Mouse (Mus musculus) small intestine, adult 2 months (tissue): ENCODE data around the gene Man1c1. TPM values are rescaled to one million over a fixed set of nuclear protein-coding genes. Genes with fewer than 3 reads are reported as not detected.

Source experiments
- H3K27ac ChIP-seq: fragments of 200-500 bp; 2 replicates; pipeline ENCODE4 v1.5.1; 2012; ENCODE audit warnings: low read depth, low read length, control low read depth, inconsistent platforms; ENCODE audit not compliant: insufficient read depth
- H3K27me3 ChIP-seq: fragments of 200-500 bp; 2 replicates; pipeline ENCODE4 v1.6.1; 2012; ENCODE audit warnings: mild to moderate bottlenecking, moderate library complexity, low read length, inconsistent platforms; ENCODE audit not compliant: control insufficient read depth, insufficient read depth
- H3K36me3 ChIP-seq: fragments of 200-500 bp; 2 replicates; pipeline ENCODE4 v1.6.1; 2012; ENCODE audit warnings: mild to moderate bottlenecking, low read length, control low read depth, inconsistent platforms; ENCODE audit not compliant: control insufficient read depth, insufficient read depth
- H3K4me1 ChIP-seq: fragments of 200-500 bp; 2 replicates; pipeline ENCODE4 v1.6.1; 2012; ENCODE audit warnings: low read length, inconsistent platforms, mixed read lengths; ENCODE audit not compliant: control insufficient read depth, insufficient read depth, insufficient read length
- H3K4me3 ChIP-seq: fragments of 200-500 bp; 2 replicates; pipeline ENCODE4 v1.5.1; 2012; ENCODE audit warnings: low read depth, mild to moderate bottlenecking, control low read depth, inconsistent platforms, low read length, moderate library complexity
- CTCF ChIP-seq: fragments of 200-500 bp; IDR thresholded peaks from 2 replicates; pipeline ENCODE4 v1.5.1; 2012; ENCODE audit warnings: low read depth, mild to moderate bottlenecking, control low read depth, inconsistent platforms, low read length, moderate library complexity, mixed read lengths; ENCODE audit not compliant: insufficient replicate concordance, insufficient read length; ENCODE audit errors: extremely low read depth
- POLR2A ChIP-seq: fragments of 200-500 bp; IDR thresholded peaks from 2 replicates; pipeline ENCODE4 v1.6.1; 2012; ENCODE audit warnings: low read depth, mild to moderate bottlenecking, control low read depth, inconsistent platforms, low read length, moderate library complexity
- WGBS: fragments of 180-500 bp; shearing (Covaris S2); methylation state at CpG from one replicate; pipeline ENCODE4 v1.1.7; 2018; 5-methylcytosine and 5-hydroxymethylcytosine counted together
- polyA plus RNA-seq: library from polyadenylated mRNA; depleted of rRNA; stranded (reverse); fragments of >200 nt; gene quantifications from 2 replicates; pipeline ENCODE4 v1.2.3, GENCODE M21; 2012

Man1c1 gene
- polyA plus RNA-seq, 1 experiment = 3.7 TPM

DNA sequence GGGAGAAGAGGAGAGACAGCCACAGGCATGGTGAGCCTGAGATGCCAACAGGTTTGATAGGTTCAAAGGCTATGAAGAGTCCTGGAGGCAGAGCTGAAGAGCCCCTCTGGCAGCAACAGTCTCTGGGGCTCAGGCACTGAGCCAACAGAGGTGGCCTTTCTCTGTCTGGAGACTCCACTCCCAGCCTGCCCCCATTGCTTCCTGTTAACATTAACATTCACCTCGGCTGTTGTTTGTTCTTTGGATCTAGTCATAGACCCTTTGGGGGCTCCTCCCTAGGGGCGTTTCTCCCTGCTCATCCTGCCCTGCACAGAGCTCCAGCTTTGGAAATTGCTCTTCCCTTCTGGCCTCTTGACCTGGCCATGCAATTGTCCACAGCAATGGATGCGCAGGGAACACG is 20.9 kb upstream of the Man1c1 start:
- Histone ChIP-seq H3K36me3 (no peaks in the 10 kb centered on the region), H3K27me3 (no peaks in the 10 kb centered on the region), H3K4me1 (peaks cover 8% of the 10 kb centered on the region), H3K4me3 (no peak overlapping the region), H3K27ac (no peak overlapping the region)
- no peak for TF ChIP-seq POLR2A
- TF ChIP-seq CTCF = no peak
- WGBS = 52% methylated on average over 4 of the region's 4 CpGs

DNA sequence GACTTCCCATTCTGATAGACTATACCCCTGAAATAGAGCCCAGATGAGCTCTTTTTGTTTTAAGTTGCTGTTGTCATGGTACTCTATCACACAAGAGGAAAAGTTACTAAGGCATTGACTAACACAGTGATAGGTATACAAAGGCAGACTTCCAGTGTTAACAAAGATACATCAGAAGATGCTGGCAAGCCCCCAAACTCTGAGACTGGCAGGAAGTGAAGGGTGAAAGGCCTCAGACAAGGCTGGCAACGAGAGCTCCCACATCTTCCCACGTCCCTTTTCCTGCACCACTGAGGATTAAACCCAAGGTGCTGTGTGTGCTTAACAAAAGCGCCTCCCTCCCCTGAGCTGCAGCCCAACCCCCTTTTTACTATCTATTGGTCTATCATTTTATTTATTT is 19.2 kb upstream of the Man1c1 start:
- 77% methylated on average over 3 of the region's 3 CpGs for WGBS
- Histone ChIP-seq H3K4me1 (peaks cover 8% of the 10 kb centered on the region), H3K4me3 (no peak overlapping the region), H3K27me3 (no peaks in the 10 kb centered on the region), H3K36me3 (no peaks in the 10 kb centered on the region), H3K27ac (no peak overlapping the region)
- no peak for TF ChIP-seq POLR2A
- TF ChIP-seq CTCF = no peak

- 76% methylated on average over 6 of the region's 6 CpGs for WGBS
- Histone ChIP-seq H3K27ac (no peak overlapping the region), H3K4me1 (peaks cover 7% of the 10 kb centered on the region), H3K36me3 (no peaks in the 10 kb centered on the region), H3K4me3 (no peak overlapping the region), H3K27me3 (no peaks in the 10 kb centered on the region)
- TF ChIP-seq POLR2A (no peak), CTCF (no peak)
Observed at GRCm38 (mm10) chr4:134721076-134721475, 17.0 kb upstream of the Man1c1 start.

DNA sequence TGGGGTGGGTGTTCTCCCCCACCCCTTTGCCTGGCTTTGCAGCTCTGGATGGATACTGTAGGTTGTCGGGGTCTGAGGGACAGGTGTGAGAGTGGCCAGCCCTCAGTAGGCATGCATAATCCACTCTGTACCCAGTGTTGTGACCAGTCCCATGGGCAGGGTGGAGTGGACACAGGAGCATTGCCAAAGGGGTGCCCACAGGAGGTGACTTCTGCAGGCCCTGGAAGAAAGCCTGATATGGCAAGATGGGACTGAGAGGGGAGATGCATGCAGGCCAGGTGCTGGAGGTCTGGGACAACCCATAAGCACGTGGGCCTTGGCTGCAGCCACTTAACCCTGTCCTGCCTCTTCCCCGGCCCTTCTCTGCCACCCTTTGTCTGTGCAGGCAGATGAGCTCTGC is 16.3 kb upstream of the Man1c1 start:
- TF ChIP-seq CTCF = no peak
- TF ChIP-seq POLR2A = no peak
- Histone ChIP-seq H3K4me3 (no peak overlapping the region), H3K27ac (no peak overlapping the region), H3K4me1 (peaks cover 2% of the 10 kb centered on the region; the same call in 1 of the 2 replicates), H3K36me3 (no peaks in the 10 kb centered on the region), H3K27me3 (no peaks in the 10 kb centered on the region)
- 77% methylated on average over 3 of the region's 3 CpGs for WGBS

DNA sequence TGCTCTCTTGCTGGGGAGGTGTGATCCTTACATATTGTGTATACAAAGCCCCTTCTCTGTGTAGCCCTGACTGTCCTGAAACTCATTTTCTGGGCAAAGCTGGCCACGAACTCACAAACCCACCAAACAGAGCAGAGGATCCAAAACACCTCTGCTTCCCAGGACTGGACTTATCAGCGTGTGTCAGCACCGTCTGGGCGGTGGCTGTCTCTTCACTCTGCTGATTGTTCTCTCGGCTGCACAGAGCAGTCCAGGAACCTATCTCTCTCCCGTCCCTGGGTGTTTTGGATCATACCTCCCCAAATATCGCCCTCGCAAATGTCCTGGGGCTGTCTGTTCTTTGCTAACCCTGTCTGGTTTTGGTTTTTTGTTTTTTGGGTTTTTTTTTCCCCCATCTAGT is 15.4 kb upstream of the Man1c1 start:
- 62% methylated on average over 8 of the region's 8 CpGs for WGBS
- no peaks in the 10 kb centered on the region for H3K4me1 ChIP-seq
- no peak overlapping the region for H3K27ac ChIP-seq
- H3K36me3 ChIP-seq = no peaks in the 10 kb centered on the region
- H3K4me3 ChIP-seq = no peak overlapping the region
- H3K27me3 ChIP-seq = no peaks in the 10 kb centered on the region
- no peak for TF ChIP-seq CTCF
- no peak for TF ChIP-seq POLR2A

DNA sequence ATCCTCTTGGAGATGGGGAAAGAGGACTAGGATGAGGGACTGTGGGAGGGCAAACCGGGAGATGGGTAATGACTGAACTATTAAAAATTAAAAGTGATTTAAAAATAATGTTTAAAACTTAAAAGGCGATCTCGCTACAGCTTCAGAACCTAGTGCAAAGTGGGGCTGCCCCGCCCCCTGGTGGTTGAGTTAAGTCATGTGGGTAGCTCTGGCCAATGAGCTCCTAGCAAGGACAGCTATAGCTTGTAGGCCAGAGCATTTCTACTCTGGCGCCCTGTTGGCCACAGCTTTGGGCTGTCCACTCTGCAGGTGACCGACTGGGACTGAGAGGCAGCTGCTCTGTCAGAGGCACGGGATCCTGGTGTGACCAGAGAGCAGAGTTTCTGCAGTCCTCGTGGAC is 9.8 kb upstream of the Man1c1 start:
- TF ChIP-seq CTCF = peak; percentile 77; the same call in 1 of the 2 replicates
- peak; percentile 29; the same call in 1 of the 2 replicates for TF ChIP-seq POLR2A
- H3K4me1 ChIP-seq = peaks cover 3% of the 10 kb centered on the region; the same call in 1 of the 2 replicates
- no peaks in the 10 kb centered on the region for H3K27me3 ChIP-seq
- H3K36me3 ChIP-seq = no peaks in the 10 kb centered on the region
- no peak overlapping the region for H3K4me3 ChIP-seq
- H3K27ac ChIP-seq = no peak overlapping the region
- WGBS = 10% methylated on average over 8 of the region's 8 CpGs

DNA sequence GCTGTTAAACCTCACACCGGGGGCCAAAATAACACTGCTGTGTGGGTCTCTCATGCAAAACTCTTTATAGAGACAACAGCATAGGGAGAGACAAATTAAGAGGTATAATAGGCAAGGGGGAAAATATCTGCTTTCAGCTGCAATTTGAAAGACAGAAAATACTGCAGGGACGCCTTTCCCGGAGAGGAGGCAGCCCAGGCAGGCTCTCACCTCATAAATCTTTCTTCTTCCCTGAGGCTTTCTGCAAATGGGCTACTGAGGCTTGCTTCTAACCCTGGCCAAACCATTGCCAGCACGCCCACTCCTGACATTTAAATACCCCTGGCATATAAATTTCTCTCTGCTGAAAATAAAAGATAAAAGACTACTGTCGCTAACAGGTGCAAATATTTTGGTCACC is 1.2 kb upstream of the Man1c1 start:
- Histone ChIP-seq H3K27me3 (peaks cover 32% of the 10 kb centered on the region), H3K4me1 (peaks cover 17% of the 10 kb centered on the region), H3K4me3 (no peak overlapping the region), H3K27ac (no peak overlapping the region), H3K36me3 (no peaks in the 10 kb centered on the region)
- no peak for TF ChIP-seq POLR2A
- no peak for TF ChIP-seq CTCF
- 65% methylated on average over 5 of the region's 5 CpGs for WGBS

- TF ChIP-seq POLR2A = 0 out of 2 replicates have a peak, but pooled peaks have one; percentile 8
- TF ChIP-seq CTCF = no peak
- H3K27me3 ChIP-seq = peaks cover 32% of the 10 kb centered on the region
- no peaks in the 10 kb centered on the region for H3K36me3 ChIP-seq
- H3K4me1 ChIP-seq = peaks cover 17% of the 10 kb centered on the region
- 3% methylated on average over 21 of the region's 21 CpGs for WGBS
- no peak overlapping the region for H3K27ac ChIP-seq
- H3K4me3 ChIP-seq = peak overlapping the region; percentile 59
Observed at GRCm38 (mm10) chr4:134704590-134704989, 500 bp upstream of the Man1c1 start.
